Mouse (Mus musculus): ENCODE measurements at regions not wholly inside any gene's neighbourhood (a gene's known extent, or its start where the extent isn't known, plus 50 kb on each side); places are given as distances from the start of the nearest gene placed in this dataset.

GRCm38 (mm10) chr10:12059728-12060127 is 716.5 kb downstream of the Epm2a start:
- TF ChIP-seq HCFC1 (IDR thresholded peaks at IDR 0.05; ENCODE audit: borderline replicate concordance, insufficient read depth, low read length) (no peak), CHD2 (IDR thresholded peaks at IDR 0.05; ENCODE audit: low read depth, low read length) (no peak), ZC3H11A (IDR thresholded peaks at IDR 0.05; ENCODE audit: borderline replicate concordance, low read depth, low read length) (no peak), ZNF384 (IDR thresholded peaks at IDR 0.05; ENCODE audit: low read depth, low read length) (no peak), MAFK (IDR thresholded peaks at IDR 0.05; ENCODE audit: insufficient read depth, low read depth, low read length) (no peak)

Data from ES-E14 (cell line).